Comparison of ENCODE assay signal across 8 mouse cellular contexts in genomic region chr7:28810107-28811066, GRCm38 (mm10). TPM values are rescaled to one million over a fixed set of nuclear protein-coding genes. Genes with fewer than 3 reads are reported as not detected.
A peak's percentile ranks its signal among the peaks of the same experiment; 100 is the strongest.
DNase-seq lines count a peak whose midpoint lies in the region; ATAC-seq and TF ChIP-seq lines count a peak whose summit lies in the region.

No protein-coding gene starts in this region.

- peak overlapping the region; percentile 76 for H3K4me3 ChIP-seq in hindbrain, embryonic 13.5 days

- peak; percentile 83 for ATAC-seq in Patski
- peak; percentile 94 for ATAC-seq in hindbrain, embryonic 13.5 days (ENCODE audit: low FRiP score)

- H3K9ac ChIP-seq in hindbrain, embryonic 13.5 days = peak overlapping the region; percentile 92

- WGBS in hindbrain, embryonic 13.5 days = under 1% methylated on average over 70 of the region's 70 CpGs

- no peaks in the 10 kb centered on the region for H3K27me3 ChIP-seq in Patski
- H3K27me3 ChIP-seq in hindbrain, embryonic 13.5 days = no peaks in the 10 kb centered on the region

- H3K9me3 ChIP-seq in hindbrain, embryonic 13.5 days = no peaks in the 10 kb centered on the region

- H3K4me1 ChIP-seq in hindbrain, embryonic 13.5 days (replicated peaks) = peaks cover 47% of the 10 kb centered on the region

- H3K4me2 ChIP-seq in hindbrain, embryonic 13.5 days = peak overlapping the region; percentile 94

- in situ Hi-C loops in Patski (cut with MboI; ENCODE audit: low pct_unique_long_range_greater_than_20kb) = no loop called here

- peak overlapping the region; percentile 100 for H3K27ac ChIP-seq in hindbrain, embryonic 13.5 days

- TF ChIP-seq CTCF in Patski (IDR thresholded peaks at IDR 0.05) = no peak

- peaks cover 34% of the 10 kb centered on the region for H3K36me3 ChIP-seq in hindbrain, embryonic 13.5 days

- DNase-seq in Patski (ENCODE audit: low read depth, low spot score) = peak; percentile 99
- DNase-seq in cerebellum, postnatal 14 days = peak; percentile 99
- DNase-seq in frontal cortex, postnatal 14 days (ENCODE audit: low spot score in 2 of 2) = peak; percentile 96 to 99
- peak; percentile 98 to 100 for DNase-seq in layer of hippocampus, postnatal 36 days
- DNase-seq in lung, postnatal 36 days = peak; percentile 100
- DNase-seq in retina, postnatal 1 day = peak; percentile 100
- DNase-seq in urinary bladder, adult 18-20 months (ENCODE audit: low spot score in 2 of 2) = peak; percentile 96 to 98

- CTCF ChIA-PET in Patski (lab: Charles Lee) = interaction anchor here (1.5 to 1.6 kb wide), 2 partner anchors 15 to 57 kb away, joined by 4 read pairs; partner anchors contain the start of gene Ech1

- POLR2A ChIA-PET in Patski (lab: Charles Lee) = interaction anchor here (0.6 to 4.0 kb wide), 11 partner anchors 10 to 428 kb away, joined by 3 to 22 read pairs (median 4); no protein-coding TSS in a partner anchor

RNA-seq across cellular contexts. Expression of gene Hnrnpl, which starts 2.0 kb away (rescaled TPM):
- polyA plus RNA-seq in Patski (2021) = 309 TPM
- 200 and 202 TPM in 2 replicates for polyA plus RNA-seq in hindbrain, embryonic 13.5 days (2015; fragmentation: Nextera tagmentation; extraction: Ambion mirVana)
- total RNA-seq in layer of hippocampus, postnatal 36 days (2021) = 100 to 1,000 TPM; 417 to 431 TPM

RNA-seq across cellular contexts. Expression of gene Ech1, which starts 14.6 kb away (rescaled TPM):
- 208 TPM for polyA plus RNA-seq in Patski (2021)
- 81.8 and 87.5 TPM in 2 replicates for polyA plus RNA-seq in hindbrain, embryonic 13.5 days (2015; fragmentation: Nextera tagmentation; extraction: Ambion mirVana)
- 10 to 100 TPM; 60.8 to 61.8 TPM for total RNA-seq in layer of hippocampus, postnatal 36 days (2021)

RNA-seq across cellular contexts. Expression of gene Rinl, which starts 21.6 kb away (rescaled TPM):
- 2.6 TPM for polyA plus RNA-seq in Patski (2021)
- 2.7 and 2.8 TPM in 2 replicates for polyA plus RNA-seq in hindbrain, embryonic 13.5 days (2015; fragmentation: Nextera tagmentation; extraction: Ambion mirVana)
- total RNA-seq in layer of hippocampus, postnatal 36 days (2021) = 1 to 10 TPM; 2.5 TPM

RNA-seq across cellular contexts. Expression of gene Lgals4, which starts 23.3 kb away (rescaled TPM):
- polyA plus RNA-seq in Patski (2021) = 4.1 TPM
- 5.6 and 6.3 TPM in 2 replicates for polyA plus RNA-seq in hindbrain, embryonic 13.5 days (2015; fragmentation: Nextera tagmentation; extraction: Ambion mirVana)
- 1 to 10 TPM; 3.6 to 6.1 TPM for total RNA-seq in layer of hippocampus, postnatal 36 days (2021)

RNA-seq across cellular contexts. Expression of gene Nfkbib, which starts 43.1 kb away (rescaled TPM):
- 37.2 TPM for polyA plus RNA-seq in Patski (2021)
- polyA plus RNA-seq in hindbrain, embryonic 13.5 days (2015; fragmentation: Nextera tagmentation; extraction: Ambion mirVana) = 58.6 and 59.5 TPM in 2 replicates
- total RNA-seq in layer of hippocampus, postnatal 36 days (2021) = 10 to 100 TPM; 25.3 to 29.2 TPM

Comparison
In these comparisons a context has a peak if more than half of its experiments do, and no peak if none do; other contexts are left out.
1. Peak in every context shown above with its lines: DNase-seq, ATAC-seq, H3K4me3 ChIP-seq and H3K27ac ChIP-seq.